In the genomic region with DNA sequence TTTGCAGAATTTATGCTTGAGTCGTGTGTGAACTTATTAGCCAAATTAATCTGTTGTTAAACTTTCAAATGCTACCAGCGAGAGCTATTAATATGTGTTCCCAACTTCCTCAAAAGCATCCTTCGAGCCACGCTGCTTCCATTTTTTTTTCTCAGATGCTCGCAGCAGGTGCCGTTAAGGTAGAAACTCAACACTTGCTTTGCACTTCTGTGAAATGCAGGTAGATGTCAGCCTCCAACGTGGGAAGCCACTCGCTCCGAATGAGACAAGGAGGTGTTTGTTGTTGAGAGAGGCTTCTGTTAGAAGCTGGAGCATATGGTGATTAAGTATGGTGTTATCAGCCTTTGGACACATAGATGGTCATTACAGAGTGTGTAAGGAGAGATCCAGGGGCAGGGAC, we compare ENCODE assay signal across 31 mouse cellular contexts.
DNase-seq lines count a peak whose midpoint lies in the region; ATAC-seq and TF ChIP-seq lines count a peak whose summit lies in the region.
"Had no signal": no experiment of that assay in that cellular context is flagged by ENCODE, and none has a peak within 500 bp of the region (broad histone marks: within the 10 kb centered on the region; RNA-seq: fewer than 3 reads in every experiment).

No protein-coding gene starts in this region.

- no peak overlapping the region for H3K4me3 ChIP-seq in layer of hippocampus, adult 2 months
- H3K4me3 ChIP-seq in stomach, postnatal 0 days (ENCODE audit: low read depth, low read length) = no peak overlapping the region
- H3K4me3 ChIP-seq: embryonic facial prominence, embryonic 12.5 days; forebrain, embryonic 10.5 days; forebrain, embryonic 15.5 days; heart, embryonic 10.5 days; heart, embryonic 15.5 days; hindbrain, embryonic 13.5 days; limb, embryonic 13.5 days; lung, embryonic 15.5 days; midbrain, embryonic 12.5 days; myocyte; neural tube, embryonic 12.5 days had no signal

- peak; percentile 27 for TF ChIP-seq CTCF in layer of hippocampus, adult 2 months (conservative IDR thresholded peaks at IDR 0.05)
- peak; percentile 6; the same call in 1 of the 2 replicates for TF ChIP-seq CTCF in stomach, postnatal 0 days (IDR thresholded peaks at IDR 0.05; ENCODE audit: low read depth)

- no peaks in the 10 kb centered on the region for H3K9me3 ChIP-seq in stomach, postnatal 0 days (ENCODE audit: control insufficient read depth, low read length)
- H3K9me3 ChIP-seq: embryonic facial prominence, embryonic 12.5 days; forebrain, embryonic 10.5 days; forebrain, embryonic 15.5 days; heart, embryonic 10.5 days; heart, embryonic 15.5 days; hindbrain, embryonic 13.5 days; limb, embryonic 13.5 days; lung, embryonic 15.5 days; midbrain, embryonic 12.5 days; neural tube, embryonic 12.5 days had no signal

- no peak for ATAC-seq in stomach, postnatal 0 days (ENCODE audit: low FRiP score, low TSS enrichment)
- ATAC-seq: forebrain, embryonic 15.5 days; intestine, postnatal 0 days had no signal

- TF ChIP-seq EP300 in stomach, postnatal 0 days (optimal IDR thresholded peaks at IDR 0.05) = no peak

- peak; percentile 1 for DNase-seq in cerebellum, adult 9-10 months
- DNase-seq in cerebellum, adult 9-11 months = no peak
- DNase-seq in layer of hippocampus, adult 2 months (ENCODE audit: low spot score in 2 of 2) = no peak
- DNase-seq in layer of hippocampus, postnatal 10 days (ENCODE audit: low spot score in 2 of 2) = no peak
- peak; percentile 37 for DNase-seq in brain, adult 2 months (ENCODE audit: low read depth, low spot score)
- DNase-seq in stomach, postnatal 0 days (ENCODE audit: low spot score) = no peak
- no peak for DNase-seq in gastrocnemius, postnatal 25 days
- DNase-seq: adrenal gland, postnatal 14 days; cerebellum, postnatal 25 days; embryo, embryonic 11 days; heart, adult 11 months; heart, postnatal 36 days; kidney, adult 9 months; kidney, postnatal 25 days; right cerebral cortex, adult 18-20 months; spleen, adult 18-20 months; thymus, adult 2 months; thymus, postnatal 36 days had no signal

- no peak overlapping the region for H3K4me2 ChIP-seq in stomach, postnatal 0 days (replicated peaks; ENCODE audit: low read depth)
- H3K4me2 ChIP-seq: embryonic facial prominence, embryonic 12.5 days; forebrain, embryonic 15.5 days; heart, embryonic 15.5 days; hindbrain, embryonic 13.5 days; limb, embryonic 13.5 days; liver, embryonic 11.5 days; lung, embryonic 15.5 days; midbrain, embryonic 12.5 days; neural tube, embryonic 12.5 days had no signal

- no peaks in the 10 kb centered on the region for H3K4me1 ChIP-seq in stomach, postnatal 0 days (replicated peaks; ENCODE audit: control insufficient read depth, insufficient read depth)
- H3K4me1 ChIP-seq: embryonic facial prominence, embryonic 12.5 days; heart, embryonic 10.5 days; heart, embryonic 15.5 days; lung, embryonic 15.5 days; neural tube, embryonic 12.5 days had no signal

- no peak overlapping the region for H3K9ac ChIP-seq in stomach, postnatal 0 days (ENCODE audit: low read length)
- H3K9ac ChIP-seq: embryonic facial prominence, embryonic 12.5 days; forebrain, embryonic 15.5 days; heart, embryonic 15.5 days; hindbrain, embryonic 13.5 days; limb, embryonic 13.5 days; lung, embryonic 15.5 days; midbrain, embryonic 12.5 days; neural tube, embryonic 12.5 days had no signal

- no peak overlapping the region for H3K27ac ChIP-seq in layer of hippocampus, adult 2 months
- no peak overlapping the region for H3K27ac ChIP-seq in stomach, postnatal 0 days (replicated peaks)
- H3K27ac ChIP-seq: embryonic facial prominence, embryonic 12.5 days; forebrain, embryonic 10.5 days; forebrain, embryonic 15.5 days; heart, embryonic 10.5 days; heart, embryonic 15.5 days; hindbrain, embryonic 13.5 days; limb, embryonic 13.5 days; lung, embryonic 15.5 days; midbrain, embryonic 12.5 days; neural tube, embryonic 12.5 days had no signal

- no peaks in the 10 kb centered on the region for H3K27me3 ChIP-seq in stomach, postnatal 0 days (ENCODE audit: control insufficient read depth, insufficient read depth, low read length)
- H3K27me3 ChIP-seq: embryonic facial prominence, embryonic 12.5 days; forebrain, embryonic 15.5 days; heart, embryonic 15.5 days; hindbrain, embryonic 13.5 days; limb, embryonic 13.5 days; lung, embryonic 15.5 days; midbrain, embryonic 12.5 days; neural tube, embryonic 12.5 days had no signal

- no peaks in the 10 kb centered on the region for H3K36me3 ChIP-seq in stomach, postnatal 0 days (ENCODE audit: control insufficient read depth, insufficient read depth, low read length)
- H3K36me3 ChIP-seq: embryonic facial prominence, embryonic 12.5 days; forebrain, embryonic 10.5 days; forebrain, embryonic 15.5 days; heart, embryonic 10.5 days; heart, embryonic 15.5 days; hindbrain, embryonic 13.5 days; limb, embryonic 13.5 days; lung, embryonic 15.5 days; midbrain, embryonic 12.5 days; neural tube, embryonic 12.5 days had no signal

- 60% methylated on average over 9 of the region's 9 CpGs for WGBS in stomach, postnatal 0 days

Comparison
In these comparisons a context has a peak if more than half of its experiments do, and no peak if none do; other contexts are left out.
1. DNase-seq: peak in cerebellum, adult 9-10 months (single experiment) and brain, adult 2 months (single experiment); none in cerebellum, adult 9-11 months (single experiment), layer of hippocampus, adult 2 months (0 of 2), layer of hippocampus, postnatal 10 days (0 of 2), stomach, postnatal 0 days (single experiment) and gastrocnemius, postnatal 25 days (single experiment).